Mouse (Mus musculus) limb, embryonic 14.5 days (tissue): Measurements from ENCODE around the gene Xntrpc. TPM values are rescaled to one million over a fixed set of nuclear protein-coding genes. Genes with fewer than 3 reads are reported as not detected.

Source experiments
- ATAC-seq: fragments of 200-750 bp; cut with Nextera tagmentation; 2 replicates; pipeline ENCODE4 v1.8.0; 2017; ENCODE audit warnings: low read depth, moderate number of reproducible peaks, moderate TSS enrichment; ENCODE audit not compliant: low FRiP score
- DNase-seq: peaks from one replicate; pipeline ENCODE4 v3.0.0-alpha.2; 2015; ENCODE audit warnings: low spot score
- H3K27ac ChIP-seq: fragments of 300-500 bp; sonication (generic); replicated peaks from 2 replicates; pipeline ENCODE4 v1.5.1; 2014; ENCODE audit warnings: low read depth, mild to moderate bottlenecking, low read length, moderate library complexity, mixed read lengths
- H3K27me3 ChIP-seq: fragments of 300-500 bp; sonication (generic); 2 replicates; pipeline ENCODE4 v1.6.1; 2014; ENCODE audit warnings: low read length, mixed read lengths; ENCODE audit not compliant: control insufficient read depth, insufficient read depth
- H3K36me3 ChIP-seq: fragments of 300-500 bp; sonication (generic); 2 replicates; pipeline ENCODE4 v1.6.1; 2014; ENCODE audit warnings: mild to moderate bottlenecking, low read length, moderate library complexity, mixed read lengths; ENCODE audit not compliant: control insufficient read depth, insufficient read depth
- H3K4me1 ChIP-seq: fragments of 300-500 bp; sonication (generic); 2 replicates; pipeline ENCODE4 v1.6.1; 2014; ENCODE audit warnings: antibody characterized with exemption, low read length, mixed read lengths; ENCODE audit not compliant: control insufficient read depth, insufficient read depth
- H3K4me2 ChIP-seq: fragments of 300-500 bp; sonication (generic); replicated peaks from 2 replicates; pipeline ENCODE4 v1.6.1; 2014; ENCODE audit warnings: low read depth, mild to moderate bottlenecking, low read length, moderate library complexity; ENCODE audit not compliant: severe bottlenecking
- H3K4me3 ChIP-seq: fragments of 300-500 bp; sonication (generic); replicated peaks from 2 replicates; pipeline ENCODE4 v1.5.1; 2014; ENCODE audit warnings: low read length
- H3K9ac ChIP-seq: fragments of 300-500 bp; sonication (generic); 2 replicates; pipeline ENCODE4 v1.6.1; 2014; ENCODE audit warnings: mild to moderate bottlenecking, low read depth, low read length, moderate library complexity; ENCODE audit not compliant: severe bottlenecking
- H3K9me3 ChIP-seq: fragments of 300-500 bp; sonication (generic); 2 replicates; pipeline ENCODE4 v1.6.1; 2016; ENCODE audit warnings: low read length; ENCODE audit not compliant: control insufficient read depth
- POLR2A ChIP-seq: fragments of 200-500 bp; IDR thresholded peaks from 2 replicates; pipeline ENCODE4 v1.8.0; 2012; ENCODE audit warnings: inconsistent platforms, mild to moderate bottlenecking, moderate library complexity, borderline replicate concordance; ENCODE audit not compliant: insufficient read depth, insufficient read length; ENCODE audit errors: extremely low read depth
- WGBS: fragments of 180-500 bp; shearing (Covaris S2); extraction: QIAGEN DNeasy Blood & Tissue Kit; methylation state at CpG from one replicate; pipeline ENCODE4 v1.1.7; 2014; 5-methylcytosine and 5-hydroxymethylcytosine counted together
- polyA plus RNA-seq, 2 experiments: library from polyadenylated mRNA; depleted of rRNA in 1 of 2; stranded (reverse) in 1 of 2; unstranded in 1 of 2; fragments of >200 nt; fragmentation: Nextera tagmentation in 1 of 2; extraction: Ambion mirVana in 1 of 2; gene quantifications; 2 replicates each; pipeline versions ENCODE4 v1.2.1 to v1.2.3; 2012 to 2014

Gene Xntrpc
- polyA plus RNA-seq (2012; rRNA removed) (9.0 and 9.5 TPM in 2 replicates), polyA plus RNA-seq (2014; fragmentation: Nextera tagmentation; extraction: Ambion mirVana) (1.2 and 1.8 TPM in 2 replicates)

DNA sequence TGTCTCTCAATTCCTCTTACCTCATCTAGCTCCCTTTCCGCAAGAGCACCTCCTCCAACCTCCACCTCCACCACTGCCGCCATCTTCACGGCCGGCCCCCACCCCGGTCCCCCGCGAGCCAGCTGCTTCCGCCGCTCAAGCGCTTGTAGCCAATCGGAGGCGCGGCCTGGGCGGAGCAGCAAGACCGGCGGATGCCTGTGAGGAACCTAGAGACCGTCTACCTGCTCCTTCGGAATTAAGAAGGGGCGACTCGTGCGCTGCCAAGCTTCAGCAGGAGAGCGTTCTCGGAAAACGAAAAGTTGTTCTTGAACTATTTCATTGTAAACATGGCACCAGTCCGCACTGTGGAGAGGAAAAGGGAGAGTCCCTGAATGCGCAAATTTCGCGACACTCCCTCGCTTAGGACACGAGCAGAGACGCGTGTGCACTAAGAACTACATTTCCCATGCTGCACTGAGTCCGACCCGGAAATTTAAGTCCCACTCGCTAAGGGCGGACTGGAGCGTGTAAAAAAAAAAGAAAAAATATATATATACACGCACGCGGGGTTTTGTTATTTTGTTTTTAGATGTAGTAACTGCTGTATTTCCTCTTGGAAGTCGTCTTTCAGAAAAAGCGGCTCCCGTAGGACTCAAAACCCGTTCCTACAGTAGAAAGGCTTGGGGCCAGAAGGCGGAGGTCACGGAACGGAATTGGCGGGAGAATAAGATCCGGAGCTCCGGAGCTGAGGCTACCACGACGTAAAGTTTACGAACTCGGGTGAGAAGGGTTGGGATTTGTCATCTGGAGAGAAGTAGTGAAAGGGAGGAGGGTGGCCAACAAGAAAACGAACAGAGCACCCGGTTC is at the start of gene Xntrpc, which contains the start of the genes Rnf121 and Xndc1:
Gene Xntrpc (plus strand): TSS at position 668 of the 846 bp plus-strand sequence.
Gene Rnf121 (minus strand): TSS at position 424 of the 846 bp plus-strand sequence.
Gene Xndc1 (plus strand): TSS at position 466 of the 846 bp plus-strand sequence.
- peak; percentile 99 for ATAC-seq
- WGBS: under 1% methylated on average over 56 of the region's 56 CpGs
- peaks cover 14% of the 10 kb centered on the region for H3K4me1 ChIP-seq
- peak; percentile 94 for DNase-seq
- peak within 1 kb of the TSS; percentile 74 for H3K4me2 ChIP-seq
- H3K4me3 ChIP-seq: peak within 1 kb of the TSS; percentile 75
- peaks cover 2% of the 10 kb centered on the region; the same call in 1 of the 2 replicates for H3K36me3 ChIP-seq
- no peaks in the 10 kb centered on the region for H3K9me3 ChIP-seq
- H3K9ac ChIP-seq: peak within 1 kb of the TSS; percentile 72
- H3K27ac ChIP-seq: peak within 1 kb of the TSS; percentile 85
- no peaks in the 10 kb centered on the region for H3K27me3 ChIP-seq
- peak; percentile 89; the same call in 1 of the 2 replicates for TF ChIP-seq POLR2A

DNA sequence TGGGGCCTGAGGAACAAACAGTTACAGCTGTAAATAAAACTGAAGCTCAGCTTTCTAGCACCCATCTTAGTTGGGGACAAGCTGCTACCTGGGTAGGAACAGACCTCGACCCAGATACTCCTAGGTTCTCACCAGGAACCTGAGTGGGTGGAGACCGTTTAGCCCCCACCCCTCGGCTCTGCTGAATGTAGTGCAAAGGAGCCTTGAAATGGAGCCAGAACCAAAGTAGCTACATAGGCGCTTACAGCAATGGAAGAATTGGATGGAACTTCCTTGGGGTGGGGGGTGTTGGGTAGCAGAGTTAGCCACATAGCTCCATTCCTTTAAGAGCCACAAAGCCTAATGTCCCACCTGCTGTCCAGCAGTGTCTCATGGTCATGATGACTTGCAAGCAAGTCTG is 48.6 kb upstream of the Xntrpc start:
- Histone ChIP-seq H3K4me3 (no peak overlapping the region), H3K4me2 (no peak overlapping the region), H3K27me3 (no peaks in the 10 kb centered on the region), H3K27ac (no peak overlapping the region), H3K4me1 (no peaks in the 10 kb centered on the region), H3K36me3 (peaks cover 89% of the 10 kb centered on the region), H3K9me3 (no peaks in the 10 kb centered on the region), H3K9ac (no peak overlapping the region)
- DNase-seq (no peak), ATAC-seq (no peak)
- no peak for TF ChIP-seq POLR2A
- WGBS: 84% methylated on average over 4 of the region's 4 CpGs

DNA sequence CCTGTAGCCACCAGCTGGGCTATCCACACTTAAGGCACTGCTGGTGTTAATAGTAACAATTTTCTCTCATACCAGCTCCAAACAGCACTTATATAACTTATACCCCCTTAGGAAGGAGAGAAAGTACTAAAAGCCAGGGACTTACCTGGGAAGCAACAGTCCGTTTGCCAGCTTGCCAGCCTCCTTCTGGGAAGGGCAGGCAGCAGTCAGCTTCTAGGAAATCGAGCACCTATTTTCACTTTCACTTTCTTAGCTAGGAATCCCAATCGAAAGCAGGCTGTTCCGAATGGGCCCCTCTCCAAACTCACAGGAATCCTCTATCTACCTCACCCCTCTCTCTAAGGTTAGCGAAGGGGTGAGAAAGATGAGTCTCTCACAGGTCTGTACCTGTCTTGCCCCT is 48.1 kb upstream of the Xntrpc start:
- ATAC-seq (no peak), DNase-seq (no peak)
- Histone ChIP-seq H3K27me3 (no peaks in the 10 kb centered on the region), H3K27ac (no peak overlapping the region), H3K4me1 (no peaks in the 10 kb centered on the region), H3K9ac (no peak overlapping the region), H3K36me3 (peaks cover 89% of the 10 kb centered on the region), H3K9me3 (no peaks in the 10 kb centered on the region), H3K4me2 (no peak overlapping the region), H3K4me3 (no peak overlapping the region)
- TF ChIP-seq POLR2A: no peak
- 71% methylated on average over 5 of the region's 5 CpGs for WGBS

DNA sequence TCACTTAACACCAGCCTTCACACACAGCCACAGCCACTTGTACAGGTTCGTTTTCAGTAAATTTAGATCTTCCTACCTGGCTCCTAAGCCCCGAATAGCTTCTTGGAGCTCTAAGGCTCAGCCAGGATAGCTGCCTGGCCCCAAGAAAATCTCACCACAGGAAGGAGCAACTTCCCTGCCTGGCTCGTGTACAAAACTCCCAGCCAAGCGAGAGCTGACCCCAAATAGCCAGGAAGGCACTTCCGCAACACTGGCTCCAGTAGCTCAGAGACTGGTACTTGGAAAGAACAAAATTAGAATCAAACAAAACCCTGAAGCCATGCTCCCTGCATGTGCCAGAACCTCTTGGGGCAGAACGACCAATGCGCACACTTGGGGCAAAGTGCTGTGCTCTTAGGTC is 47.5 kb upstream of the Xntrpc start:
- peaks cover 88% of the 10 kb centered on the region for H3K36me3 ChIP-seq
- WGBS: 80% methylated on average over 7 of the region's 7 CpGs
- no peaks in the 10 kb centered on the region for H3K4me1 ChIP-seq

DNA sequence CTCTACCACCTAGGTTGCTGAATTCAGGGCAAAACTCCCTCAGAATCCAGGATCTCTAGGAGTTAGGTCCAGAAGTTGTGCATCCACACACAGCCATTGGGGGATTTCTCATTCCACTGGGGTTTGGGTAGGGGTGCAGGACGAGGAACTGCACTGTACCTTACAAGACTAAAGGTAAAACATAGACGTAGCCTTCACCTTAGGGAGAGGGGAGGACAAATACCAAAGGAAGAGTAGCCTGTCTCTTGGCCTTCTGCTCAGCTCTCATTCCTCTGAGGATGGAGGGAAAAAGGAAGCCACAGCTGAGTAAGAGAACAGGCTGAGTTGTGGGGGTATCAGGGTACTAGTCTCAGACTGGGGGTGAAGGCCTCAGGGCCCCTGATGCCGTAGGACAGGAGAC is 46.9 kb upstream of the Xntrpc start, which contains the start of gene Il18bp:
Gene Il18bp (minus strand): TSS at position 101 of the 400 bp plus-strand sequence.
- H3K9me3 ChIP-seq: no peaks in the 10 kb centered on the region
- DNase-seq: no peak
- no peaks in the 10 kb centered on the region for H3K27me3 ChIP-seq
- H3K27ac ChIP-seq: no peak within 1 kb of the TSS
- WGBS: 85% methylated on average over 3 of the region's 3 CpGs
- no peaks in the 10 kb centered on the region for H3K4me1 ChIP-seq
- H3K9ac ChIP-seq: no peak within 1 kb of the TSS
- ATAC-seq: no peak
- H3K4me3 ChIP-seq: no peak within 1 kb of the TSS
- H3K4me2 ChIP-seq: no peak within 1 kb of the TSS
- peaks cover 88% of the 10 kb centered on the region for H3K36me3 ChIP-seq
- TF ChIP-seq POLR2A: no peak

More for the DNA sequence above, 47.5 kb upstream of the Xntrpc start:
- H3K27ac ChIP-seq: no peak overlapping the region
- no peak overlapping the region for H3K4me3 ChIP-seq
- no peaks in the 10 kb centered on the region for H3K27me3 ChIP-seq
- ATAC-seq: no peak
- no peak for DNase-seq
- no peak for TF ChIP-seq POLR2A
- no peaks in the 10 kb centered on the region for H3K9me3 ChIP-seq
- no peak overlapping the region for H3K9ac ChIP-seq
- H3K4me2 ChIP-seq: no peak overlapping the region
